Mouse (Mus musculus): ENCODE data around the gene Tom1l2. TPM values are rescaled to one million over a fixed set of nuclear protein-coding genes. Genes with fewer than 3 reads are reported as not detected.

The Tom1l2 gene
- polyA plus RNA-seq, 1 experiment from 2014 or later: 30.7 TPM

DNA sequence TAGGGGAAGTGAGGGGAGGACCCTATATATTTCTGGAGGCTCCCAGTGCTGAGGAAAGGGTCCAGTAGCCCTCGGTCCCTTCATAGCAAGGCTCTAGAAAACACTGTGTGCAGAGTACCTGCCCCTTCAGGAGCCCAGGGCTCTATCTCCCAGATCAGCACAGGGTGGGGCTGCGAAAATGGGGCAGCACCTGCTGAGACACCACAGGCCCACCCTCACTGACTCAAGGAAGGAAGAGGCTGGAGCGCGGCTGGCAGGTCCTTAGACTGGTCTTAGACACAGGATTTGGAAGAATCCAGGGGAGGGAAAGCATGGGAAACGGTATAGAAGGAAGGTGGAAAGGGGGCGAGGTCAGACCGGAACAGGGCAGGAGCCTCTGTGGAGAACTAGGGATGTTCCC, 122.2 kb downstream of the Tom1l2 start:
- H3K27ac ChIP-seq: peak overlapping the region; percentile 46
- WGBS: 86% methylated on average over 7 of the region's 7 CpGs

DNA sequence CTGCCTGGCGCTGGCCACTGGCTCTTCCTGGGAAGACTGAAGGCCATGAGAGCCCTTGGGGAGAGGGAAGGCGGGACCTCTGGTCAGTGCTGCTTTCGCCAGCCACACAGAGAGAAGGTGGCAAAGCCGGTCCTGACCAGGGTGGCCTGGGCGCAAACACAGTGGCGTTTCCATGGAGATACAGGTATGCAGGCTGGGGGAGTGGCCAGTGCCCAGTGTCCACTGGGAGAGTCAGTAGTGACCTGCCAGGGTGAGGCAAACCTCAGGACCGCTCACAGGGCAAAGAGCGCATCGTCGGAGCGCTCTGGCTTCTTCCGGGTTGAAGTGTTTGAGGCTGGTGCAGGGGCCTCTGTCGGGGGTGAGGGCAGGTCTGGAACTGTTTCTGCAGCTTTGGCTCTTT, 122.9 kb downstream of the Tom1l2 start:
- H3K36me3 ChIP-seq: no peaks in the 10 kb centered on the region; the same call in 1 of the 2 replicates
- peak overlapping the region; percentile 56; the same call in 1 of the 2 replicates for H3K27ac ChIP-seq
- H3K4me3 ChIP-seq: no peak overlapping the region
- H3K27me3 ChIP-seq (ENCODE audit: insufficient read depth, poor library complexity, severe bottlenecking): no peaks in the 10 kb centered on the region
- DNase-seq (ENCODE audit: low spot score): no peak
- 73% methylated on average over 13 of the region's 13 CpGs for WGBS
- no peaks in the 10 kb centered on the region for H3K9me3 ChIP-seq
- peaks cover 55% of the 10 kb centered on the region for H3K4me1 ChIP-seq (replicated peaks)

More for the DNA sequence above, 122.2 kb downstream of the Tom1l2 start:
- Histone ChIP-seq H3K4me3 (no peak overlapping the region), H3K4me1 (replicated peaks) (peaks cover 50% of the 10 kb centered on the region), H3K9me3 (no peaks in the 10 kb centered on the region), H3K36me3 (no peaks in the 10 kb centered on the region; the same call in 1 of the 2 replicates), H3K27me3 (ENCODE audit: insufficient read depth, poor library complexity, severe bottlenecking) (no peaks in the 10 kb centered on the region)
- DNase-seq (ENCODE audit: low spot score): no peak

DNA sequence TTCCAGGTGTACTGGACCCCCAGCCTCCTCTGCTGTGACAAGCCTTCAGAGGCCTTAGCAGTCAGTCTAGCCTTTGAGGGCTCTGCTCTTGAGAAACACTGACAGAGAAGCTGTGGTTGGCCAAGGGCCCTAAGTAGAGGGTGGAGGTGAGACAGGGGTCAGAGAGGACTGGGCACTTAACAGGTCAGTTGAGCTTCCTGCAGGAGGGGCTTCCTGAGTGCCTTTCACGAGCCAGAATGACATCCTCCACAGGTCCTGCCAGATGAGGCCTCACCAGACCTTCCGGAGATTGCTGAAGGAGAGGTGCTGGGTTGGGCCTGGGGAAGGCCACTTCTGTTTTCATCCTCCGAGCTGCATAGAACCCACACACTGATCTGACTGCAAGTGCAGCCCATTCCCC, 124.2 kb downstream of the Tom1l2 start:
- Histone ChIP-seq H3K36me3 (no peaks in the 10 kb centered on the region; the same call in 1 of the 2 replicates), H3K4me1 (replicated peaks) (peaks cover 56% of the 10 kb centered on the region), H3K27me3 (ENCODE audit: insufficient read depth, poor library complexity, severe bottlenecking) (no peaks in the 10 kb centered on the region), H3K4me3 (no peak overlapping the region), H3K9me3 (no peaks in the 10 kb centered on the region), H3K27ac (peak overlapping the region; percentile 46; the same call in 1 of the 2 replicates)
- DNase-seq (ENCODE audit: low spot score): no peak
- WGBS: 77% methylated on average over 3 of the region's 3 CpGs

GRCm38 (mm10) chr11:60225874-60226273, 126.8 kb downstream of the Tom1l2 start:
- peaks cover 52% of the 10 kb centered on the region for H3K4me1 ChIP-seq (replicated peaks)
- no peak overlapping the region for H3K4me3 ChIP-seq
- H3K27me3 ChIP-seq (ENCODE audit: insufficient read depth, poor library complexity, severe bottlenecking): peaks cover 6% of the 10 kb centered on the region; the same call in 1 of the 2 replicates
- no peak for DNase-seq (ENCODE audit: low spot score)
- H3K9me3 ChIP-seq: no peaks in the 10 kb centered on the region
- 59% methylated on average over 1 of the region's 1 CpGs for WGBS
- H3K27ac ChIP-seq: no peak overlapping the region
- H3K36me3 ChIP-seq: no peaks in the 10 kb centered on the region; the same call in 1 of the 2 replicates

GRCm38 (mm10) chr11:60224676-60225075, 128.0 kb downstream of the Tom1l2 start:
- WGBS: 58% methylated on average over 4 of the region's 4 CpGs

DNA sequence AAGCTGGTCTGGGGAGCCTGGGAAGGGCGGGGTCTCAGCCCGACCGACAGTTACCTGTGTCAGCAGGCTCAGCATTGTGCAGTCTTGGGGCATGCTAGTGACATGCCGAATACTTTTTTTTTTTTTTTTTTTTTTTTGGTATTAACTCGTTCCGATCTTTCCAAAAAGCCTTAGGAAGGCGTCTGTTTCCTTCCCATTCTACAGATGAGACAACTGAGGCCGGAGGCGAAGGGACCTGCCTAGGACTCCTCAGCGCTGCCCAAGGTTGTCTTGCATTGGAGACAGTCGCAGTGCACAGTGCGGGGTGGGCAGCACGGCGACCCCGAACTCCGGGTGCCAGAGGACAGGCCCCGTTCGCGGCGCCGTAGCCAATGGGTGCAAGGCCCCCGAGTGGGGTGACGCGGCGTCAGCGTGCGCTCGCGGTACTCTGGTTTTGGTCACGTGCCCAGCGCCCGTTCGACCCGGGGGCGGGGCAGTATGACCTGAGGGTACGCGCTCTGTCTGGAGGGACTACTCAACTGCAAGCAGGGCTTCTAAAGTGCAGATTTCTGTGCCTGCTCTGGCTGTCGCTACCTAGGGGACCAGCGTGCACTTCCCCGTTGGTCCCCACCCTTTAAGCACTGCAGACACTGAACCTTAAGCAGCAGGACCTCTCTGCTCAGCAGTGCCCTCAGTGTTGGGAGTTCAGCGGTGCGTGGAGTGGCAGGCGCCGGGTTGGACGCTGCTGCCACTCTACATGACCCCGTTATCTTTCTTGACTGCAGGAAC, 130.1 kb downstream of the Tom1l2 start, which contains the start of gene Srebf1:
Gene Srebf1 (minus strand): TSS at position 113 of the 768 bp plus-strand sequence.
- Histone ChIP-seq H3K9me3 (no peaks in the 10 kb centered on the region), H3K4me3 (peak within 1 kb of the TSS; percentile 54), H3K27me3 (ENCODE audit: insufficient read depth, poor library complexity, severe bottlenecking) (peaks cover 6% of the 10 kb centered on the region; the same call in 1 of the 2 replicates), H3K4me1 (replicated peaks) (peaks cover 54% of the 10 kb centered on the region), H3K36me3 (peaks cover 14% of the 10 kb centered on the region), H3K27ac (peak within 1 kb of the TSS; percentile 86)
- DNase-seq (ENCODE audit: low spot score): peak; percentile 82
- WGBS: 5% methylated on average over 46 of the region's 46 CpGs

More at GRCm38 (mm10) chr11:60224676-60225075, 128.0 kb downstream of the Tom1l2 start:
- Histone ChIP-seq H3K27me3 (ENCODE audit: insufficient read depth, poor library complexity, severe bottlenecking) (peaks cover 6% of the 10 kb centered on the region; the same call in 1 of the 2 replicates), H3K9me3 (no peaks in the 10 kb centered on the region), H3K4me3 (no peak overlapping the region), H3K36me3 (no peaks in the 10 kb centered on the region; the same call in 1 of the 2 replicates), H3K4me1 (replicated peaks) (peaks cover 51% of the 10 kb centered on the region), H3K27ac (peak overlapping the region; percentile 53; the same call in 1 of the 2 replicates)
- DNase-seq (ENCODE audit: low spot score): no peak

- peak overlapping the region; percentile 86 for H3K27ac ChIP-seq
- H3K9me3 ChIP-seq: no peaks in the 10 kb centered on the region
- H3K36me3 ChIP-seq: peaks cover 20% of the 10 kb centered on the region
- WGBS: 52% methylated on average over 3 of the region's 3 CpGs
- H3K27me3 ChIP-seq (ENCODE audit: insufficient read depth, poor library complexity, severe bottlenecking): peaks cover 6% of the 10 kb centered on the region; the same call in 1 of the 2 replicates
- H3K4me1 ChIP-seq (replicated peaks): peaks cover 57% of the 10 kb centered on the region
- H3K4me3 ChIP-seq: peak overlapping the region; percentile 54
- DNase-seq (ENCODE audit: low spot score): no peak
These were observed 130.6 kb downstream of the Tom1l2 start for GRCm38 (mm10) chr11:60222085-60222468.

DNA sequence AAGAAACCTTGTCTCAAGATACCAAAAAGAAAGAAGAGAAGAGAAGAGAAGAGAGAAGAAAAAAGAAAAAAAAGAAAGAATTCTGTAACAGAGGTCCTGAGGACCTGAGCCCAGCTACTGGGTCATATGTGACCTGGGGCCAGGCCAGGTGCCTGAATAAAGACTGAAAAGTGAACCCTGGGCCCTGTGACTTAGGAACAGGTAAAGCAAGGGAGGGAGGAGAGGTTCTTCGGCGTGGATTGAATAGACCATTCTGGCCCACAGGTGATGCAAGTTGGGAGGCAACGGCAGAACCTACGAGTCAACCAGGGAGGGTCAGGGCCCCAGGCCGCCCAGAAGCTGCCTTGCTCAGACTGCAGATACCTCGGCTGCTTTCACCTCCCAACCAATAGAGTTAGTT, 131.3 kb downstream of the Tom1l2 start:
- Histone ChIP-seq H3K4me1 (replicated peaks) (peaks cover 60% of the 10 kb centered on the region), H3K27ac (0 out of 2 replicates have a peak overlapping the region, but pooled peaks have one; percentile 0), H3K4me3 (no peak overlapping the region), H3K36me3 (peaks cover 21% of the 10 kb centered on the region), H3K27me3 (ENCODE audit: insufficient read depth, poor library complexity, severe bottlenecking) (peaks cover 6% of the 10 kb centered on the region; the same call in 1 of the 2 replicates), H3K9me3 (no peaks in the 10 kb centered on the region)
- no peak for DNase-seq (ENCODE audit: low spot score)
- WGBS: 87% methylated on average over 6 of the region's 6 CpGs

DNA sequence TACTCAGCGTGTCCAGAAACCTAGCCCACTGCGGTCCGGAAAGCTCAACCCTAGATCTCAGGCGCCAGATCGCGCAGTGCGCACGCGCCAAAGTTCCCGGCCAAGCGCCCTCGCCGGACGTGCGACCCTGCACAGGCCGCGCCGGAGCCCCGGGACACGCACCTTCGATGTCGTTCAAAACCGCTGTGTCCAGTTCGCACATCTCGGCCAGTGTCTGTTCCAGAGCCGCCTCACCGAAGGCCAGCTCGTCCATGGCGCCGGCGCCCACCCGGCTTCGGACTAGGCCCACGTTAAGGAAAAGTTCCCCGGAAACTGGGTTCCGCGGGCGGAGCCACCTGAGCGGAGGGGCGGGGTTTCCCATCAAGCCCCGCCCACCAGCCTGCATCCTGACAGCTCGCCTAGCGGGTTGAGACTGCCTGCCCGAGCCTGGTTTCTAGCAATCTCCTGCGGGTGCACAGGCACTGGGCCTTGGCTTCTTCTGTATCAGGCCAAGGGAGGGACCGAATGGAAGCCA, 132.4 kb downstream of the Tom1l2 start:
- Histone ChIP-seq H3K4me1 (replicated peaks) (peaks cover 66% of the 10 kb centered on the region), H3K27me3 (ENCODE audit: insufficient read depth, poor library complexity, severe bottlenecking) (peaks cover 6% of the 10 kb centered on the region; the same call in 1 of the 2 replicates), H3K27ac (peak overlapping the region; percentile 94)

GRCm38 (mm10) chr11:60219609-60220008, 133.1 kb downstream of the Tom1l2 start:
- Histone ChIP-seq H3K4me3 (peak overlapping the region; percentile 75), H3K27me3 (ENCODE audit: insufficient read depth, poor library complexity, severe bottlenecking) (peaks cover 6% of the 10 kb centered on the region; the same call in 1 of the 2 replicates), H3K27ac (peak overlapping the region; percentile 94), H3K9me3 (no peaks in the 10 kb centered on the region), H3K4me1 (replicated peaks) (peaks cover 60% of the 10 kb centered on the region), H3K36me3 (peaks cover 25% of the 10 kb centered on the region)
- 58% methylated on average over 8 of the region's 8 CpGs for WGBS
- DNase-seq (ENCODE audit: low spot score): no peak

More for the DNA sequence above, 132.4 kb downstream of the Tom1l2 start:
- H3K9me3 ChIP-seq: no peaks in the 10 kb centered on the region
- DNase-seq (ENCODE audit: low spot score): peak; percentile 93
- H3K4me3 ChIP-seq: peak overlapping the region; percentile 75
- H3K36me3 ChIP-seq: peaks cover 25% of the 10 kb centered on the region
- 1% methylated on average over 46 of the region's 46 CpGs for WGBS

- H3K4me1 ChIP-seq (replicated peaks): peaks cover 61% of the 10 kb centered on the region
- WGBS: 91% methylated on average over 7 of the region's 7 CpGs
- no peak overlapping the region for H3K4me3 ChIP-seq
- peak overlapping the region; percentile 31; the same call in 1 of the 2 replicates for H3K27ac ChIP-seq
- H3K9me3 ChIP-seq: no peaks in the 10 kb centered on the region
- no peak for DNase-seq (ENCODE audit: low spot score)
- H3K36me3 ChIP-seq: peaks cover 25% of the 10 kb centered on the region
- peaks cover 6% of the 10 kb centered on the region; the same call in 1 of the 2 replicates for H3K27me3 ChIP-seq (ENCODE audit: insufficient read depth, poor library complexity, severe bottlenecking)
These were observed 135.2 kb downstream of the Tom1l2 start for GRCm38 (mm10) chr11:60217467-60217866.

DNA sequence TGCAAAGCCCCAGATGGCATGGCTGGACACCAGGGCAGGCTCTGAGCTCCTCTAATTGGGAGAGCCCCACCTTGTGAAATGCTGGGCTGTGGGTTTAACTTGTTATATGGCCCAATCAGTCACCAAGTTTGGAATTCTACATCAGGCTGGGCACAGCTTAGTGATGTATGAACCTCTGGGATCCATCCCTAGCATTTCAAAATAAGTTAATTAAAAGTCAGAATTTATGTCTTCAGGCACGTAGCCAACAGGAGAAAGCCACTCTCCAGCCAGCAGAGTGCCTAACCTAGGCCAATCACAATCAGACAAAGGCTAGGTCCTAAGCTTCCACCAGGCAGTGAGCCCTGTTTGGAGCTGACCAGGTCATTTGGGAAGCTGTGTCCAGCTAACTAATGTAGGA, 136.0 kb downstream of the Tom1l2 start:
- peaks cover 25% of the 10 kb centered on the region for H3K36me3 ChIP-seq
- DNase-seq (ENCODE audit: low spot score): no peak
- H3K27me3 ChIP-seq (ENCODE audit: insufficient read depth, poor library complexity, severe bottlenecking): peaks cover 4% of the 10 kb centered on the region; the same call in 1 of the 2 replicates
- H3K4me1 ChIP-seq (replicated peaks): peaks cover 64% of the 10 kb centered on the region
- 87% methylated on average over 1 of the region's 1 CpGs for WGBS
- no peak overlapping the region for H3K4me3 ChIP-seq
- no peak overlapping the region for H3K27ac ChIP-seq
- H3K9me3 ChIP-seq: no peaks in the 10 kb centered on the region

DNA sequence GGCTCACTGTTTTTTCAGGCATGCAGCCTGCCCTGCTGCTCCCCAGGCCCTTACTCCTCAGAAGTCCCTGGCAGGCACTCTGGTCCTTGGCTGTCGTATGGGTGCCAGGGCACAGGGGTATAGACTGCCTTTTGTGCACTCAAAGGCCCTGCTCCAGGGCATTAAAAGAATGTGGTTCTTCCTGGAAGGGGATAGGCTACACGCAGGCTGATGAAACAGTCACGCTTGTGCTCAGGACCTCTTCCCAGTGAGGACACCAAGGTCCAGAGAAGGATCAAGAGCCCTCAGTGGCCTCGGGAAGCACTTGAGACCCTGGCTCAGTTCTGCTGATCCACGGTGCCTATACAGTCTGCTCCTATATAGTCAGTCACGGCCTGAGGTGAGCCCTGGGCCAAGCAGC, 139.4 kb downstream of the Tom1l2 start:
- Histone ChIP-seq H3K4me1 (replicated peaks) (peaks cover 68% of the 10 kb centered on the region), H3K4me3 (no peak overlapping the region), H3K27ac (peak overlapping the region; percentile 91), H3K27me3 (ENCODE audit: insufficient read depth, poor library complexity, severe bottlenecking) (no peaks in the 10 kb centered on the region), H3K9me3 (no peaks in the 10 kb centered on the region), H3K36me3 (peaks cover 17% of the 10 kb centered on the region)
- 65% methylated on average over 6 of the region's 6 CpGs for WGBS
- DNase-seq (ENCODE audit: low spot score): no peak

Data from hindbrain, embryonic 10.5 days (tissue).